Mouse (Mus musculus): ENCODE measurements around the gene 6030498E09Rik. TPM values are rescaled to one million over a fixed set of nuclear protein-coding genes. Genes with fewer than 3 reads are reported as not detected.

6030498E09Rik gene
- not detected in 2 replicates for polyA plus RNA-seq (2012; rRNA removed)

DNA sequence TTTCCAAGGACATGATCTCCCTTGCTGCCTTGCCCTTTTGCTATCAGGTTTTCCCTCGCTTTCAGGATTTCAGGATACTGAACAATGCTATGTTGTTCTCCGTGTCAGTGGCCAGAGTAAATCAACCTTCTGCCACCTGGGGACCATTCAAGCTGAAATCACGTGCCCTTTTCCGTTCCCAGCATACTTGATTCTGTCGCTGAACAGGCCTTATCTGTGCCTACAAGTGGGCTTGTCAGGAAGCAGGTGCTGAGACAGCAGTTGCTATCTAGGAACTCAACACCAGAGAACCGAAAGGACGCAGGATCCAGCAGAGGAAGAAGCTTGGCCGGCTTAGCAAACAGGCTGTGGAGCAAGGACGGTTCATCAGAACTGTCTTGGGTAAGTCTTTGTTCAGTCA is at the start of gene 6030498E09Rik:
Gene 6030498E09Rik, plus strand, starts transcription at position 194 of the 400 bp plus-strand sequence.
- no peak within 1 kb of the TSS for H3K4me3 ChIP-seq (replicated peaks; ENCODE audit: extremely low read depth, low read depth, low read length)
- no peak for DNase-seq
- H3K4me1 ChIP-seq (ENCODE audit: control insufficient read depth, insufficient read depth, low read length): no peaks in the 10 kb centered on the region
- WGBS: 50% methylated on average over 9 of the region's 9 CpGs
- TF ChIP-seq POLR2A (IDR thresholded peaks at IDR 0.05; ENCODE audit: borderline replicate concordance, extremely low read depth, low read depth, low read length): no peak
- no peak for TF ChIP-seq CTCF (IDR thresholded peaks at IDR 0.05; ENCODE audit: insufficient read depth, low read length)

DNA sequence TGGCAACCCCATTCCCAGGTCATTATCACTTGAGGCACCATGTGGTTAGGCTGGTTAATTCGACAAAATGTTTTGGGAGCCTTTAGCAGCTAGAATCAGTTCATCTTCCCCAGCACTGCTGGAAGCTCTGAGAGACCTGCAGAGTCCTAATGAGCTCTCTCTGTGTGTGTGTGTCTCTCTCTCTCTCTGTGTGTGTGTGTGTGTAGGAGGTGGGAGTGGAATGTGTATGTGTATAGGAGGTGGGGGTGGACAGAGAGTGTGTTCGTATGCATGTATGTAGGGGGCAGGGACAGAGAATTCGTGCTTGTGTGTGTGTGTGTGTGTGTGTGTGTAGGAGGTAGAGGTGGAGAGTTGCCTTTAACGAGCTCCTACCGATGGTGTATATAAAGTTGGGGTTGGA is 42.4 kb upstream of the 6030498E09Rik start:
- H3K4me3 ChIP-seq (replicated peaks; ENCODE audit: extremely low read depth, low read depth, low read length): no peak overlapping the region

DNA sequence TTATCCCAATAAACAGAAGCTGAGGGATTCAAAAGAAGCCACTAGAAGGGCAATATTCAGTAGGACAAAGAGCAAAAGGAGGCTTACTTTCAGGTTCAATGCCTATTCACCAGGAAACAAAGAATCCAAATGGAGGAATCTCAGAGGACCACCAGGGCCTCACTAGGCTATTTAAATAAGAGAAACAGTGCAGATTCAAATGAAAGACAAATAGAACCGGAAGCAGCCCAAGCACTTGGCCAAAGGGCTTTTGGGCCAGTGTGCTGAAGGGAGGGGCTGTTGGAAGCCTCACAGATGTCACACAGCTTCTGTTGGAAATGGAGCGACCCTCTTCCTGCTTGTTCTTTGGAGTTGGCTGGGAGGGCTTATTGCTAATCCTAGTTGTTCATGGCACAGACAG is 41.8 kb upstream of the 6030498E09Rik start:
- Histone ChIP-seq H3K4me1 (ENCODE audit: control insufficient read depth, insufficient read depth, low read length) (no peaks in the 10 kb centered on the region), H3K4me3 (replicated peaks; ENCODE audit: extremely low read depth, low read depth, low read length) (no peak overlapping the region)
- TF ChIP-seq POLR2A (IDR thresholded peaks at IDR 0.05; ENCODE audit: borderline replicate concordance, extremely low read depth, low read depth, low read length) (no peak), CTCF (IDR thresholded peaks at IDR 0.05; ENCODE audit: insufficient read depth, low read length) (no peak)
- DNase-seq: no peak
- WGBS: 69% methylated on average over 2 of the region's 2 CpGs

More for the DNA sequence above, 42.4 kb upstream of the 6030498E09Rik start:
- no peak for DNase-seq
- no peak for TF ChIP-seq POLR2A (IDR thresholded peaks at IDR 0.05; ENCODE audit: borderline replicate concordance, extremely low read depth, low read depth, low read length)
- WGBS: 69% methylated on average over 5 of the region's 5 CpGs
- no peaks in the 10 kb centered on the region for H3K4me1 ChIP-seq (ENCODE audit: control insufficient read depth, insufficient read depth, low read length)

DNA sequence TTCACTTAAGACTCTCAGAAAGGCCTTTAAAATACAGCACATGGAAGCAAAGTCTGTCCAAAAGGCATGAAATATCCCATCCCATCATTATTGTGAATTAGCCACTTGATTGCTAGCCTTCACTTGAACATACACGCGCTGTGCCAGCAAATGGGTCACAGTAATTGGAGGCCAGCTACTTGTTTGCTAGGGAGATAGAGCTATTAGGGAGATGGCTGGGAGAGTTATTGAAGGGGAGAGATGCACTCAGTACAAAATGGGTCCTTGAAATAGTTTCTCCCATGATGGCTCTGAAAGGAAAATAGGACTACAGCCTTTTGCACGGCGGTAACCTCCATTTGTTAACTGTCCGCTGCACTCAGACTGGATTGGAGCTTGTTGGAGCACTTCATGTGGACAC is 38.8 kb upstream of the 6030498E09Rik start:
- DNase-seq: no peak
- Histone ChIP-seq H3K4me3 (replicated peaks; ENCODE audit: extremely low read depth, low read depth, low read length) (no peak overlapping the region), H3K4me1 (ENCODE audit: control insufficient read depth, insufficient read depth, low read length) (no peaks in the 10 kb centered on the region)
- WGBS: 95% methylated on average over 5 of the region's 5 CpGs
- TF ChIP-seq POLR2A (IDR thresholded peaks at IDR 0.05; ENCODE audit: borderline replicate concordance, extremely low read depth, low read depth, low read length) (no peak), CTCF (IDR thresholded peaks at IDR 0.05; ENCODE audit: insufficient read depth, low read length) (no peak)

DNA sequence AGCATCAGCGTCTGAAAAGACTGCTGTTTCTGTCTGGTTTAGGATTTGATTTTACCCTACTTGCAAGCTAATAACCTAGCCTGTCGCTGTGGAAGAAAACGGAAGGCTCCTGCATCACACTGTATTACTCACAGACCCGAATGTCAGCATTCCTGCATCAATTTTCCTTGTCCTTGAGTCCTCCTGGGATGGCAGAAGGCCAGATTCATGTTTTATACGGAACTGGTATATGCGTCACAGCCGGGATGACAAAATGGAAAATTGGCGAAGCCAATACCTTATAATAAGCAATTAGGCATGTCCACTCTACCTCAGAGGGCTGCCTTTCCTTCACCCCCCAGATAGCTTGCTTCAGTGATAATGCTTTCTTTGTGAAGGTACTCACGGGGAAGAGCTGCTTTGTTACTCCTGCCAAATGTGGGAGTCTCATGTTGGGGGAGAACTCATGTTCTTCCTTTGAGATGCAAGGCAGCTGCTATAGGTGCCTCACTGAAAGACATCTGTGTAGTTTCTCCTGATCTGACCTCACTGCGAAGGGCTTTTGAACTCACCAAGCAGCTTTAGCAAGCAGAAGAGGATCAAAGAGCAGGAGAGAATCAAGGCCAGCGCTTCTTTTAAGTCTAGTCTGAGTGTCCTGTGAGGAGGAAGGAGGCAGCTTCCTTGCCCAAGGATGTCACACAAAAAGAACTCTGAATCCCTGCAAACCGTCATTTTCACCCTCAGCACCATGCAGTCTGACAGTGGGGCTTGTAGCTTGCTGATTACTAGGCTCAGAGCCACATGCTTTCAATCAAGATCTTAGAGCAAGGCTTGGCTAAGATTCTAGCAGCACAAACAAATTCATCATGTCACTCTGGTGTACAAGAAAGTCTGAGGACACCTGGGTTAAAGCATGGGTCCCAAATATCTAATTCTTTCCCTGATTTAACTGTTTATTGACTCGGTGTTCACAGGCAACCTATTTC is 37.3 kb upstream of the 6030498E09Rik start:
- Histone ChIP-seq H3K4me3 (replicated peaks; ENCODE audit: extremely low read depth, low read depth, low read length) (no peak overlapping the region), H3K4me1 (ENCODE audit: control insufficient read depth, insufficient read depth, low read length) (no peaks in the 10 kb centered on the region)
- DNase-seq: no peak
- 57% methylated on average over 13 of the region's 13 CpGs for WGBS
- TF ChIP-seq POLR2A (IDR thresholded peaks at IDR 0.05; ENCODE audit: borderline replicate concordance, extremely low read depth, low read depth, low read length): no peak
- TF ChIP-seq CTCF (IDR thresholded peaks at IDR 0.05; ENCODE audit: insufficient read depth, low read length): no peak

DNA sequence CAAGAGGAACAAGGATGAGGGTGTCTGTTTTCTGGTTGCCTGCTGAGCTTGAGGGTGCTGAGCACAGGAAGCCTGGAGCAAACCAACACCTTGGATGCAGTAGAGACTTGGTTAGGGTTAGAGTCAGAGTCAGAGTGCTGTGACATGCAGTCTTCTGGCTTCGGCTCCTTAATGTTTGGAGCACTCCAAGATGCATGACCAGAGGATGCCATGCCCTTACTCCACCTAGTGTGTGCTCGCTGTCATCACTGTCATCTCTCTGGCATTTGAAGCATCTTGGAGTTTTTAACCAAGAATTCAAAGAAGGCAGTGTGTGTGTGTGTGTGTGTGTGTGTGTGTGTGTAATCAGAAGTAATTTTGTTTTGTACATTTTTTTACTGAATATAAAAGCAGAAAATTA is 1.0 kb upstream of the 6030498E09Rik start:
- TF ChIP-seq POLR2A (IDR thresholded peaks at IDR 0.05; ENCODE audit: borderline replicate concordance, extremely low read depth, low read depth, low read length): no peak
- TF ChIP-seq CTCF (IDR thresholded peaks at IDR 0.05; ENCODE audit: insufficient read depth, low read length): no peak
- Histone ChIP-seq H3K4me1 (ENCODE audit: control insufficient read depth, insufficient read depth, low read length) (no peaks in the 10 kb centered on the region), H3K4me3 (replicated peaks; ENCODE audit: extremely low read depth, low read depth, low read length) (no peak overlapping the region)
- 64% methylated on average over 2 of the region's 2 CpGs for WGBS
- DNase-seq: no peak

DNA sequence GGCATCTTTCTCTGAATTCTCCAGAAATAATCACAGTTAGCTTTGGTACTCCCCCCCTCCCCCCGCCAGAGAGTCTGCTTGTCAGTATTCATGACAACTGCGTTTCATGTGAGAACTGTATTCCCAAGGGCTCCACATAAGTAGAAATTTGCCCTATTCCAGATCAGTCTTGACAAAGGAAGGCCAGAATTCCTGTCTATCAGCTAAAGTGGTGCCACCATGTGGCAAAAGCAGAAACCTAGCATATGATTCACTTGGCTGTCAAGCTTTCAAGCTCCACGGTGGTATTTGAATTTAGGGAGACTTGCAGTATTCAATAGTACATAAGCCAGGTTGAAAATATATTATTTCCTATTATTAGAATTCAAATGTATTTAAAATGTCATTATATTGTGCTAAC is 585 bp upstream of the 6030498E09Rik start:
- H3K4me3 ChIP-seq (replicated peaks; ENCODE audit: extremely low read depth, low read depth, low read length): no peak overlapping the region
- no peak for DNase-seq
- no peaks in the 10 kb centered on the region for H3K4me1 ChIP-seq (ENCODE audit: control insufficient read depth, insufficient read depth, low read length)
- WGBS: 41% methylated on average over 3 of the region's 3 CpGs
- no peak for TF ChIP-seq CTCF (IDR thresholded peaks at IDR 0.05; ENCODE audit: insufficient read depth, low read length)

DNA sequence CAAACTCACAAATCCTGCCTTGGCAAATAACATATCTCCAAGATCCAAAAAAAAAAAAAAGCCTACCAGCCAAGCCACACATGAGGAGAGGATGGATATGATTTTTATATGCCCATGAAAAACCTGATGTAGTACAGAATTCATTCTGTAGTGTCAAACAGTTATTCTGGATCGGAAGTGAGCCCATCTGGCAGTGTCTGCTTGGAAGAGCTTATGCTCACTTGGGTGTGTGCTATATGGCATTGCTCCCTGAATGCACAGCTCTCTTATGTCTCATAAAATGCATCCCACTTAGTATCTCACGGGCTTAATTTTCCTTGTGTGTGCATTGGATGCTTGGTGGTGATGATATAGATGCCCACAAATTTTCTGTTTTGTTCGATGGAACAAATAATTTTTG is 21.9 kb downstream of the 6030498E09Rik start:
- no peak for DNase-seq
- Histone ChIP-seq H3K4me1 (ENCODE audit: control insufficient read depth, insufficient read depth, low read length) (no peaks in the 10 kb centered on the region), H3K4me3 (replicated peaks; ENCODE audit: extremely low read depth, low read depth, low read length) (no peak overlapping the region)
- no peak for TF ChIP-seq CTCF (IDR thresholded peaks at IDR 0.05; ENCODE audit: insufficient read depth, low read length)
- no peak for TF ChIP-seq POLR2A (IDR thresholded peaks at IDR 0.05; ENCODE audit: borderline replicate concordance, extremely low read depth, low read depth, low read length)
- WGBS: 65% methylated on average over 3 of the region's 3 CpGs

DNA sequence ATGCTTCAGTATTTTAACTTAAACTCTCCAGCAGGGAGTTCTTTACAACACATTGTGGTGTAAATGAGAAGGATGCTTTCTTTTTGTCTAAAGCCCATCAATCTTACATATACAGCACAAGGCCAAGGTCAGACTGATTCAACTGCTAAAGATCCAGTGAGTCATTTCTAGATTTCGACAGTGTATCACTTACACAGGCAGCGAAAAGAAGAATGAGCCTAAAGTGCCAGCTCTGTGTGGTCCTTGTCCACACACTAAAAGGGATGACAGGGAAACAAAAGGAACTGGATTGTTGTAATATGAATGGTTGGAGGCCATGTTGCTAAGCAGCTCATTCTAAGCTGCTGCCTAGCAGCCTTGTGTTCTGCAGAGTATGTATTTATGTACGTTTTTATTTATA is 41.5 kb downstream of the 6030498E09Rik start:
- DNase-seq: no peak
- WGBS: 89% methylated on average over 3 of the region's 3 CpGs
- Histone ChIP-seq H3K4me1 (ENCODE audit: control insufficient read depth, insufficient read depth, low read length) (no peaks in the 10 kb centered on the region), H3K4me3 (replicated peaks; ENCODE audit: extremely low read depth, low read depth, low read length) (no peak overlapping the region)
- TF ChIP-seq CTCF (IDR thresholded peaks at IDR 0.05; ENCODE audit: insufficient read depth, low read length): no peak
- no peak for TF ChIP-seq POLR2A (IDR thresholded peaks at IDR 0.05; ENCODE audit: borderline replicate concordance, extremely low read depth, low read depth, low read length)

DNA sequence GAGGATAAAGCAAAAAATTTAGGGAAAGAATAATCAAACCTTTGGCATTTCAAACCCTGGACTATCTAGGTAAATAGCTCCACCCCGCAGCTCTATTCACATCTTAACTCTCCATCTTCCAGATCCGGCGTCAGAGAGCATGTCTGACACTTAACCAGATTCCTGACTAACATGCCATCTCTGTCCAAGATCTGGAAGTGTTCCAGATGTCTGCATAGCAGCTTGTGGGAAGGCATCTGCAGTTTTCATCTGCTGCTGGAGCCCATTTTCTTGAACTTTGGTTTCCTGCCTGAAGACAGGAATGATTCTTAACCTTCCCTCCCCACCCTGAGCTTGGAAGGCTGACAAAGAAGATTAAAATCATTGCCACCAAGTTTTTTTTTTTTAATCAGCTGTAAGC is 44.4 kb downstream of the 6030498E09Rik start:
- 52% methylated on average over 3 of the region's 3 CpGs for WGBS
- Histone ChIP-seq H3K4me1 (ENCODE audit: control insufficient read depth, insufficient read depth, low read length) (no peaks in the 10 kb centered on the region), H3K4me3 (replicated peaks; ENCODE audit: extremely low read depth, low read depth, low read length) (no peak overlapping the region)
- no peak for TF ChIP-seq CTCF (IDR thresholded peaks at IDR 0.05; ENCODE audit: insufficient read depth, low read length)
- TF ChIP-seq POLR2A (IDR thresholded peaks at IDR 0.05; ENCODE audit: borderline replicate concordance, extremely low read depth, low read depth, low read length): no peak
- no peak for DNase-seq

All from lung, adult 2 months (tissue).